Comparison of ENCODE assay signal across 8 mouse cellular contexts in genomic region chr4:138505171-138505870, GRCm38 (mm10). TPM values are rescaled to one million over a fixed set of nuclear protein-coding genes. Genes with fewer than 3 reads are reported as not detected.
DNase-seq lines count a peak whose midpoint lies in the region; ATAC-seq and TF ChIP-seq lines count a peak whose summit lies in the region.

No protein-coding gene starts in this region.

- WGBS in cerebellum, adult 2 months: 15% methylated on average over 10 of the region's 10 CpGs
- WGBS in forebrain, embryonic 16.5 days: 5% methylated on average over 10 of the region's 10 CpGs
- WGBS in neural tube, embryonic 14.5 days: 6% methylated on average over 10 of the region's 10 CpGs

- H3K4me3 ChIP-seq in cerebellum, adult 2 months (replicated peaks; ENCODE audit: insufficient read depth, low read depth, low read length): no peak overlapping the region
- peak overlapping the region; percentile 26 for H3K4me3 ChIP-seq in forebrain, embryonic 16.5 days (replicated peaks; ENCODE audit: low read length)
- no peak overlapping the region for H3K4me3 ChIP-seq in neural tube, embryonic 14.5 days (ENCODE audit: low read depth, low read length)

- no peaks in the 10 kb centered on the region; the same call in 1 of the 2 replicates for H3K27me3 ChIP-seq in cerebellum, adult 2 months (ENCODE audit: control insufficient read depth, insufficient read depth, low read length)
- H3K27me3 ChIP-seq in forebrain, embryonic 16.5 days (replicated peaks; ENCODE audit: control insufficient read depth, insufficient read depth, low read length): no peaks in the 10 kb centered on the region
- H3K27me3 ChIP-seq in neural tube, embryonic 14.5 days (ENCODE audit: control insufficient read depth, insufficient read depth, low read length): no peaks in the 10 kb centered on the region

- H3K9me3 ChIP-seq in forebrain, embryonic 16.5 days (ENCODE audit: control insufficient read depth, low read length): no peaks in the 10 kb centered on the region
- H3K9me3 ChIP-seq in neural tube, embryonic 14.5 days (ENCODE audit: control insufficient read depth, low read length): no peaks in the 10 kb centered on the region

- ATAC-seq in forebrain, embryonic 16.5 days: peak; percentile 51
- ATAC-seq in neural tube, embryonic 14.5 days (ENCODE audit: low read depth): peak; percentile 56

- TF ChIP-seq CTCF in cerebellum, adult 2 months (IDR thresholded peaks at IDR 0.05; ENCODE audit: borderline replicate concordance, insufficient read depth, low read depth, low read length): peak; percentile 47

- H3K9ac ChIP-seq in forebrain, embryonic 16.5 days (replicated peaks; ENCODE audit: low read depth, low read length): peak overlapping the region; percentile 42
- H3K9ac ChIP-seq in neural tube, embryonic 14.5 days (replicated peaks; ENCODE audit: low read depth, low read length): no peak overlapping the region; the same call in 1 of the 2 replicates

- DNase-seq in cerebellum, adult 2 months: no peak
- DNase-seq in cerebellum, adult 11-12 months: no peak
- peak; percentile 74 to 83 for DNase-seq in right cerebral cortex, postnatal 10 days (ENCODE audit: low spot score in 2 of 2)
- DNase-seq in right cerebral cortex, adult 18-20 months: no peak
- DNase-seq in layer of hippocampus, postnatal 36 days: peak; percentile 66 to 71
- no peak for DNase-seq in c-Kit-positive CD71-positive TER-119-positive erythroid progenitor cells, embryonic 14.5 days (ENCODE audit: low spot score)

- H3K4me2 ChIP-seq in forebrain, embryonic 16.5 days (ENCODE audit: low read length): peak overlapping the region; percentile 49
- H3K4me2 ChIP-seq in neural tube, embryonic 14.5 days (ENCODE audit: low read depth, low read length): peak overlapping the region; percentile 34

- TF ChIP-seq POLR2A in cerebellum, adult 2 months (IDR thresholded peaks at IDR 0.05; ENCODE audit: borderline replicate concordance, insufficient read depth, low read length): no peak

- no peak overlapping the region for H3K27ac ChIP-seq in cerebellum, adult 2 months (ENCODE audit: insufficient read depth, low read length)
- H3K27ac ChIP-seq in forebrain, embryonic 16.5 days (ENCODE audit: low read length): peak overlapping the region; percentile 84
- H3K27ac ChIP-seq in neural tube, embryonic 14.5 days (ENCODE audit: low read depth, low read length): peak overlapping the region; percentile 86

- H3K4me1 ChIP-seq in cerebellum, adult 2 months (ENCODE audit: control insufficient read depth, insufficient read depth, low read length): no peaks in the 10 kb centered on the region
- H3K4me1 ChIP-seq in forebrain, embryonic 16.5 days (replicated peaks; ENCODE audit: control insufficient read depth, insufficient read depth, low read length): peaks cover 28% of the 10 kb centered on the region
- H3K4me1 ChIP-seq in neural tube, embryonic 14.5 days (ENCODE audit: control insufficient read depth, insufficient read depth, low read length): peaks cover 29% of the 10 kb centered on the region

- no peaks in the 10 kb centered on the region for H3K36me3 ChIP-seq in forebrain, embryonic 16.5 days (ENCODE audit: control insufficient read depth, insufficient read depth)
- no peaks in the 10 kb centered on the region for H3K36me3 ChIP-seq in neural tube, embryonic 14.5 days (ENCODE audit: control insufficient read depth, insufficient read depth, low read length)

RNA-seq across cellular contexts. Expression of gene Camk2n1, which starts 51.2 kb away (rescaled TPM):
- 99.0 and 109 TPM in 2 replicates for polyA plus RNA-seq in cerebellum, adult 2 months (2012; rRNA removed)
- polyA plus RNA-seq in forebrain, embryonic 16.5 days (2015; fragmentation: Nextera tagmentation; extraction: Ambion mirVana): 9.8 and 10.2 TPM in 2 replicates
- total RNA-seq in layer of hippocampus, postnatal 36 days (2021): 100 to 1,000 TPM; 359 to 375 TPM
- 19.6 and 25.8 TPM in 2 replicates for polyA plus RNA-seq in neural tube, embryonic 14.5 days (2014; fragmentation: Nextera tagmentation; extraction: Ambion mirVana)

Comparison
In these comparisons a context has a peak if more than half of its experiments do, and no peak if none do; other contexts are left out.
1. DNase-seq: peak in right cerebral cortex, postnatal 10 days (2 of 2) and layer of hippocampus, postnatal 36 days (2 of 2); none in cerebellum, adult 2 months (0 of 2), cerebellum, adult 11-12 months (single experiment), right cerebral cortex, adult 18-20 months (single experiment) and c-Kit-positive CD71-positive TER-119-positive erythroid progenitor cells, embryonic 14.5 days (single experiment).